Mouse (Mus musculus): ENCODE measurements around the gene Efhc1. TPM values are rescaled to one million over a fixed set of nuclear protein-coding genes. Genes with fewer than 3 reads are reported as not detected.

Gene Efhc1
- polyA plus RNA-seq, 2 experiments from 2014 or later: 0.65 to 1.3 TPM

DNA sequence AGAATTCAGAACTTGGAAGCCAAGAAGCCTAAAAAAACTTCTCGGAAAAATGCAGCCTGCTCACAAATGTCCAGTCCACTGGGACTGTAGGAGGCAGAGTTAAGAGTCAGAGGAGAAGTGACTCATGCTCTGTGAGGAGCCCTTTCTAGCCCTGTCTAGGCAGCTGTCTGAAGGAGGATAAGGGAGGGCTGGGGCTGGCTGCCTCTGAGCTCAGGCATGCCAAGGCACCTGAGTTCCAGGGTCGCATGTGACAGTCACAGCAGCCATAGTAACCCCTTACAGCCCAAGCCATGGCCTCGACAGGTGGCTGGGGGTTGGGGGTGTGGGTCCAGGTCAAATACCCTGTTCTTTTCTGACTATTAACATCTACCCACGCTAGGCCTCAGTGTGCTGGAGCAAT lies 57.5 kb downstream of the Efhc1 start:
- no peak for ATAC-seq

DNA sequence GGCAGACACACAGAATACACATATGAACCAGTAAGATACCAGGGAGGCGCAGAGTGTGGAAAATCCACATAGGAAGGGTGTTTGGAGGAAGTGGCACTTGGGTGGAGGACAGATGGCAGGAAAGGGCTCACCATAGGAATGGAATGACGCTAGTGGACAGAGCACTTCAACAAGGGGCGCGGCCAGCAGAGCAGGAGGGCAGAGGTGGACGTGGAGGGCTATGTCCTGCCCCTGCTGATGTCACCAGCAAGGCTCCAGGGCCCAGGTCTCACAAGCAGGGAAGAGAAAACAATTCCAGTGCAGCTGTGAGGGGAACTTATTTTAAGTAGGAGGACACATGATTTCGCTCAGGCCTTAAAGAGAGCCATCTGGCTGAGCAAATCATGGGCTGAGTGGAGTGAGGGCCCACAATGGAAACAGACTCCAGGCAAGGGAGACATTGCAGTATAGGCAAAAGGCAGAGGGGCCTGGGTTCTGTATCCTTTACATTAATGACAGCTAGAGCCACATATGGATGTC lies 58.9 kb downstream of the Efhc1 start:
- ATAC-seq: no peak

DNA sequence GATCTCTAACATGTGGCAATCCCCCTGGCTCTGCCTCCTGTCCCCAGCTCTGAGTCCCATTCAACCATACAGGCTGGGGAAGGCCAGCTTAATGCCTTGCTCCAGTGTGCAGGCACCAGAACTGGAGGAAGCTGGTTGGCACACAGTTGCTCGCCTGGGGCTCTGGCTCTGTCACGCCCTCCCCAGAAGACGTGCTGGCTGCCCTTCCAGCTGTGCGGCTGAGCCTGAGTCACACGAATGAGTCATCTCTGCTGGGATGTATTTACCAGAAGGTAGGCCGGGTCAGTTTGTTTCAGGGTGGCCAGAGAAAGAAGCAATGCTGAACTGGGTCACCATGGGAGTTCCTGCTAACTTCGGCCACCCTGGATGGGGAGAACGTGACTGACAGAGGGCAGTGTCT lies 63.0 kb downstream of the Efhc1 start:
- ATAC-seq: no peak

DNA sequence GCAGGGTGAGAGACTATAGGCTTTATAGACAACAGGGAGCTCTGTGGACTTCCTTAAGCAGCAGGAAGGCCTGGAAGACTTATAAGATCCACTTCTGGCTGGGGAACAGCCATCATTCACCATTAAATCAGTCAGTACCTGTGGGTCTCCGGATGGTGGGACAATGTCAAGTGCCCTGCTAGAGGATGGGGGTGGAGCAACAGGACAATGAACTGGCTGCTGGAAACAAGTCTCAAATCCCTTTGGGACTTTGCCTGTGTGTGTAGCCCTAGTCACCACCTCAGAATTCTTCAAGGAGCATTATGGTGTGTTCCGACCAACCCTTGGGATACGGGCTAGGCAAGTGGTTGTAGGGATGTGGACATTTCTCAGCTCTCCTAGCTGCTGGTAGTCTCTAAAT lies 71.7 kb downstream of the Efhc1 start:
- ATAC-seq: no peak

DNA sequence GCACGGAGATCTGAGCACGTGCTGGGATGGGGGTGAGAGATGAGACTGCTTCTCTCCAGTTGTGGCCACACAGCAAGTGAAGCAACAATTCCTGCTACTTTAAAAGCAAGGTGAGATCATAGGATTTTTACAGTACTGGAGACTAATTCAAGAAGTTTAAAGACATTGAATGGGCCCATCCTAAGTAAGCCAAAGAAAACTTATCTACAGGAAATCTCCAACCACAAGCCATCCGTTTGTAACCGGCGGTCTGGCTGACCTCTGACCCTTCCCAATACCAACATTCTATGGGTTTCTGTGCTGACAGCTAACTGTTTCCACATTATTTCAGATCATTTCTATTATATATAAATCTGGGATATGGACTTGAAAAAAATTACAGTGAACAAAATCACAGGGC lies 73.8 kb downstream of the Efhc1 start:
- ATAC-seq: no peak

DNA sequence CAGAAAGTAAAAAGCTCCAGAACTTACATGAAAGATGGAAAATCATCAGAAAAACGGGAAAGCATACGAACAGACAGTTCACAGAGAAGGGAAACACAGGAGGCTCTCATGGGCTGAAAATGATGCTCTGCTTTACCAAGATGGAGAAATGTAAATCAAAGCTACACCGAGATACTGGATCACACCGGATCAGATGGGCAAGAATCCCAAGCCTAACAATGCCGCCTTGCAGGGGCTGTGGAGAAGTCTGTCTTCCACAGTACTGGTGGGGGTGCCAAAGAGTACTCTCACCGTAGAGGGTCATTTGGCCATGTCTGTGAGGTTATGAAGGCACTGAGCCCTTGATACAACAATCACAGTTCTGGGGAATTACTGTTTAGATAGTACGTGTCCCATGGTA lies 75.1 kb downstream of the Efhc1 start:
- ATAC-seq: no peak

DNA sequence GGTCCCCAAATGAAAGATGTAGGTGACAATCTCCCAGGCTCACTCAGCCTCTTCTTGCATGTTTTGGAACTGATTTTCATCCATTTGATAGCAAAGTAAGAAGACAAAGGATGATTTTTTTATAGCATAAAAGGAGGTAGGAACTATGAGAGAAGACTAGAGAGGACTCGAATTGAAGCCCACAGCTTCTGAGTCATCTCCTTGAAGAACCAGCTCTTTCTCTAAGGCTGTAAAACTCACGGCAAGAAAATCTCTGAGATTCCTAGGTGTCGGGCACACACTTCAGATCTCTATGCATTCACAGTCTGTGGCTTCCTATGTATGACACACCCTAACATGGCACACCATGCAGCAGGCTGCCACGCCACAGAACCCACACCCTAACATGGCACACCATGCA lies 77.6 kb downstream of the Efhc1 start:
- ATAC-seq: no peak

DNA sequence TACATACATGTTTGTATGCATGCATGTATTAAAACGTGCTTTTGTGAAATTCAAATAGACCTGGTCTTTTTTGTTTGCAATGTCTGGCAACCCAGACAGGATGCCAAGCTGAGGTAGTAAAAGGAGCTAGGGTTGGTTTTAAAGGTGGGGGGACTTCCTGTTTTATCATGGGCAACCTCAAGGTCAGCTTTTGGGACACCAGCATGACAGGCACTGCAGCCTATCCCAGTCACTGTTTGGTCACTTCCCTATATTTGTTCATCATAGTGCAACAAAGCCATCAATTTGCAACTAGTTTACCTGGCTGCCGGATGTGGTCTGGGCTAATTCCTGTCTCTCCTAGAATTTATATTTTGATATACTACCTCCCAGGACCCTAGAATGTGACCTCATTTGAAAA lies 80.2 kb downstream of the Efhc1 start:
- no peak for ATAC-seq

DNA sequence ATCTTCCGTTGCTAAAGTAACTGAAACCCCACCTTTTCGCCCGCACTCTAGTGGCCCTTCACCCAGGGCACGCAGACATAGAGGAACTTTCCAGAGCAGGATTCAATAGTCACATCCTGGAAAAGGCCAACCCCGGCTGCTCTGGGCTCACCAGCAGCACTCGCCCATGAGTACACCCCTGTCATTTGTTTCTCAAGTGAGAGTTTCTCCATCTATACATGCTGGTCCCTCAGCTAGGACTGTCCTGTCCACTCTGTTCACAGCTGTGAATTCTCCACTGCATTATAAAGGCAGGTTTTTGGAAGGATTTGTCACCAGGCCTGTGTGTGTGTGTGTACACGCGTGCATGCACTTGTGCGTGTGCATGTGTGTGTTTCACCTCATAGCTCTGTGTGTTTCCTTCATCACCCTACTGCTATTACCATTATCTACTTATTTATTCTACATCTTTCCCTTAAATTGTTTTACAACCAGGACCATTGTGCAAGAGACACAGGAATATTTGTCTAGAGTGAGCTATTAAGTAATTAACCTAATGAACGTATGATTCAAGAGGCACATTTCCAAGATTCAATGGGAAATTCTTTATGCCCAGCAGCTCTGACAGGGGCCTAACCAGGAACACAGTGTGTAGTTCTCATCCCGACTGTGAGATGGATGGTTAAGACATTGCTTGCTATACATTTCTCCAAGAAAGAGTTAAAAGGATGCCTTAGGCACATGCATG lies 81.8 kb downstream of the Efhc1 start:
- no peak for ATAC-seq

DNA sequence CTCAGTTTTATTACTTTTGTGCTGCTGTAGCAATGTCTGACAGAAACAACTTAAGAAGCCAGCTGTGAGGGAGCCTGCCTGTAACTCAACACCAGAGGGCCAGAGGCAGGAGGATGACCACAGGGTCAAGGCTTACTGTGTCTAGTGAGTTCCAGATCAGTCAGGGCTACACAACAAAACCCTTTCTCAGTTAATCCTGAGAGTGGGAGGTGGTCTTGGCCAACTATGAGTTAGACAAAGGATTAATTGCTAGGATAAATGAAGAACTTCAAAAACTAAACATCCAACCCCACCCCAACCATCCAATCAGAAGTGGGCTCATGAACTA lies 82.3 kb downstream of the Efhc1 start:
- no peak for ATAC-seq

DNA sequence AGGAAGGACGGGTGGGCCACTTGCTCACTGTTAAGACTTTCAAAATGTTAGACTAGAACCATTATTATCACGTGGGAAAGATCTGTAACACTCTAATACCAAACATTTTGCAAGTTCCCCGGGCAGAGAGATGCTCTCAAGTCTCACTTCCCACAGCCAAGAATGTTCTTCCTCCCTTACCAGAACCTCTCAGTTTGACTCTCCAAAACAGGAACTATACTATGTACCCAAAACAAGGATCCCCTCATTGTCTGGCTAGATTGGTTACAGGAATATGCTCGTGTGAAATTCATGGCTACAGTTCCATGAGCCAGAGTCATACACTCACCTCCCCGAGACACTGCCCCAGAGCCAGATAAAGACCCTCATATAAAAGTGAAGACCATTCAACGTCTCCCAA lies 84.5 kb downstream of the Efhc1 start:
- ATAC-seq: no peak

DNA sequence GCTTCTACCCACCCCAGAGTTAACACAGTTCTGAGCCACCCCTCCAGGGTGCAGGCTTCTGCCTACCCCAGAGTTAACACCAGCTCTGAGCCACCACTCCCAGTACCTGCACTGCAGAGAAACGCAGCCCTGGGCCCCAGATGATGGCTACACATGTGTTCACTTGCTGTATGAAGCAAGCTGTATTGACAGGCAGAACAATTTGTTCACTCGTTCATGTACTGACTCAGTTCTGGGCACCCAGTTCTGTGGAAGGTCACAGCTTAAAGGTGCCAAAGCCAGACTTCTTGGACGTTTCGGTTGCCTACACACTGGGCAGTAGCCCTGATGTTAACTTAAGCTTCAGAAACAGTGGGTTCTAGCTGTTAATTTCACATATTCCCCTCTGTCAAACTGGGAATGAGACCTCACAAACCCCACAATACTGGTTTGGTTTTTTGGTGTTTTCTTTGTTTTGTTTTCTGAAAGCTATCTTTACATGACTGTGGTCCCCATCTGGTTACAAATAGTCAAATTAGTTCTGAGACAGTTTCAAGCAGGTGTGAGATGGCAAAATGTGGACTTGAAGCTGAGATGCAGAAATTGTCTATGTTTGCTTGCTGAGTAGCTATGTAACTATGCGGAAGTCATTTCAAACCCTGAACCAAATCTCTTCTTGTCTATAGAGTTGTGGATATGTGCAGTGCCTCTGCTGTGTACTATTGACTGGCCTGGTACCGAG lies 86.6 kb downstream of the Efhc1 start:
- ATAC-seq: no peak

DNA sequence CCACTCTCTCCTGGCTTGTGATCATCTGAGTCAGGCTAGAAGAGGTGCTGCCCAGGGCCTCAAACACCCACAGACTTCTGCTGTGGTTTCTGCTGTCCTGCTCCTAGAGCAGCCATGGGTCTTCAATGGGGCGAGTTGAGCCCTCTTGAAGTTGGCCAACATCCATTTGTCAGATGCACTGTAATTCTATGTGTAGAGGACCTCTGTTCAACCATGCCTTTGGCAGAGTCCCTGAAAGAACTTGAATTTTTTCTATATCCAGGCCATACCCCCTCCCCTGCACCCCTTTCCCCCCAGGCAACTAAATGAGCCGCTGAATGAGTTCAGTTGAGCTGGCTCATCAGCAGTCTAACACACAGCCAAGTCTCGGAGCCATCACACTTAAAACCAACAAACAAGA lies 88.1 kb downstream of the Efhc1 start:
- no peak for ATAC-seq

DNA sequence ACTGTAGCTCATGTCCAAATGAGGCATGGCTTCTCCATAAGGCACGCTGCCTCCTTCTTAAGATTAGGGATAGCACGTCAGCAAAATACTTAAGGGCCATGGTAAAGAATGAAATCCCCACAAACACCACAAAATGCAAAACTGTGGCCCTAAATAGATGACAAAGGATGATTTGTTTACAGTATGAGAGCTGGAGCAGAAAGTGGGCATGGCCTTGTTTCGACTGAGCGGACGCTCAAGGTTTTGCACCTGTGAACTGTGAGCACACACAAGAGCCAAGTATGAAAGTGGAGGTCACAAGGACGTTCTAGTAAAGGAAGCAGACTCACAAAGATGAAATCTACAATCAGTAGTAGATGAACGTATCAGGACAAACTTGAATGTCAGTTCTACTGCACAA lies 88.7 kb downstream of the Efhc1 start:
- ATAC-seq: no peak

Other genes with a start within 250 kb of the Efhc1 start
- gene Il17a, start 220.7 kb upstream of the Efhc1 start, polyA plus RNA-seq (2017; shearing (Covaris generic)): not detected
- gene Il17f, start 161.0 kb upstream of the Efhc1 start, polyA plus RNA-seq (2017; shearing (Covaris generic)): not detected
- gene Mcm3, start 131.3 kb upstream of the Efhc1 start, polyA plus RNA-seq (2017; shearing (Covaris generic)): 10 to 100 TPM; 61.0 to 98.8 TPM
- 1 to 10 TPM; 2.3 to 4.3 TPM for gene Paqr8, start 61.0 kb upstream of the Efhc1 start, polyA plus RNA-seq (2017; shearing (Covaris generic))
- gene Tram2, start 127.6 kb downstream of the Efhc1 start, polyA plus RNA-seq (2017; shearing (Covaris generic)): 1 to 10 TPM; 8.0 to 8.9 TPM

Data from activated CD4-positive, CD25-positive, alpha-beta regulatory T cell, adult 4 months (primary cell).